Mouse (Mus musculus) brain, adult 2 months (tissue): ENCODE data around the gene Rhbdd3.
A peak's percentile ranks its signal among the peaks of the same experiment; 100 is the strongest.
"Not testable (repeated sequence)": the region's sequence is repeated elsewhere in the genome, so short reads cannot be mapped to it uniquely, and the experiment has no call there.

Experiments used
- DNase-seq: peaks from one replicate; pipeline ENCODE4 v3.0.0; 2011; ENCODE audit warnings: low read depth, low spot score

Rhbdd3 gene

DNA sequence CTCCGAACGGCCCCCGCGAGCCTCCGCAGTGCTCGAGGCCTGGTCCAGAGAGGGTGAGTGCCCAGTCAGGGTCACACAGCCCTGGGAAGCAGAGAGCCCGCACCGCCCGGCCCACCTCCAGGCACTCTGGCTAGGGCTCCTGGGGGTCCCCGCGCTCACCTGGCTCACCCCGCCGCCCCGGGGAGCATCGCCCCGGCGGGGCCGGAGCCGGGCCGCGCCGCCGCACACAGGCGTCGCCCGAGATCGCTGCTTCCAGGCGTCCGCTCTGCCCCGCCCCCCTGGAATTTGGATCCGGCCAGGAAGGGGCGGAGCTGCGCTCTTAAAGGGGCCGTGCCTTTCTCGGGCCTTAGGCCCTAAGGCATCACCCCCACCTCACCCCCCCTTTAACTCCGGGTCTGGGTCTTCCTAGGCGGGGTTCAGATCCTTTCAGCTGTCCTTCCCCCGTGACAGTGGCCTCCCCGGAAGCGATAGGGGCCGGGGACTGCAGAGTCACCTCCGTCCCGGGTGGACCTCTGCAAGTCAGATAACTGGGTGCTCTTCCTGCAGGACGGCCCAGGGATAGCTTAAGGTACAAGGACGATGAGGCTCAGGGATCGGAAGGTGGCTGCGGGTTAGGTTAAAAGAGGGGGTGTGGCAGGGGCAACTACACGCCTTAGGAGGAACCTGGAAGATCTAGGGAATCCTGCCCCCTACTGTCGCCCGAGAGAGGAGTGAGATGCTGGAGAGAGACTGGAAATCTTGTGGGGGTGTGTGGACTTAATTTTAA, 33.5 kb upstream of the Rhbdd3 start, which contains the start of gene Gas2l1:
Gas2l1 (minus strand) TSS at position 272 of the 766 bp plus-strand sequence.
- peak; percentile 95 for DNase-seq

DNA sequence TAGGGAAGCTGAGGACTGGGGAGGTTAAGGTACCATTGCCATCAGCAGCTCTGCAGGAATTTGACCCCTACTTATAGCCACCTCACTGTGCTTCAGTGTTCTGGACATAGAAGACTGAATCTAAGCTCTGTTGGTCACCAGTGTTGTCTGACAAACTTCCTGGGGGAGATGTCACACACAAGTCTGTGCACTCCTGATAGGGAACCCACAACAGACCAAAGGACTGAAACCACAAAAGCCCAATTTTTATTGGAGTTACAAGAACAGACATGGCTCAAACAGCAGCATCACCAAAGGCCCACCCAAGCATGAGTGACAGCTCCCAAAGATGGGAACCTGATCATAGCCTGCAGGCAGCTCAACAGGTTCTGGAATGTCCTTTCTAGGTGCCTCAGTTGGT, 31.7 kb upstream of the Rhbdd3 start:
- DNase-seq, result no peak

DNA sequence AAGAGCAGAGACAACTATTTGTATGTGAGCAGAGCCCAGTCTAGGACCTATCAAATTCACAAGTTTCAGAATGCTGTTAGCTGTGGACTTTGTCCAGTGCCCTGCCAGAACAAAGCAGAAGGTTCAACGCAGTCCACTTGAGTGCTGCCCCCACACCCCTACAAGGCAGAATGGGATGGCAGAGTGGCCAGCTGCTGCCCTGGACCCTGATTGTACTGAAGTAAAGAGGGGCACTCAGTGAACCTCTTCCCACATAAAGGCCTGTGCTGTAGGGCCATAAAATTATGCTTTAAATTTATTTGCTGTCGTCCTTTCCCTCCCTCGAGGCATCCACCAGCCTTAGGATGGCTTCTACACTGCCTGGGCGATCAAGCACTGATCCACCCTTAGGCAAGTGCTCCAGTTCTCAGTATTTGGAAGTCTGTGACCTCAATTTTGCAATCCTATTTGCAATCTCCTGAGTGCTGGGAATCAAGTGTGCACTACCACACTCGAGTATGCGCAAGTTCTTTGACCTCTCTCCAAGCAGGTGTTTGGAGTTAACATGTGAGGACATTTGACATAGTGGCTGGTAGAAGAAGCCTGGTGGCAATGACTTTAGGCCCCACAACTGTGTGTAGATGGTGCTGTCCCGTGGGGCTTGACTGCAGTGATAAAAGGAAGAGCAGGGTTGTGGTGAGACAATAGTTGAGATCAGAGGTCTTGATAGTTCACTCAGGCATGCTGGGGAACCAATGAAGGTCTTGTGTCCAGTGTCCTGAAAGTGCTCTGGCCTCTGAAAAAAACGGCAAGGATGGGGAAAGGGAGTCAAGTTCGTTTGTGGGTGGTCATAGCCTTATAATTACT, 30.4 kb upstream of the Rhbdd3 start:
- DNase-seq, result no peak

DNA sequence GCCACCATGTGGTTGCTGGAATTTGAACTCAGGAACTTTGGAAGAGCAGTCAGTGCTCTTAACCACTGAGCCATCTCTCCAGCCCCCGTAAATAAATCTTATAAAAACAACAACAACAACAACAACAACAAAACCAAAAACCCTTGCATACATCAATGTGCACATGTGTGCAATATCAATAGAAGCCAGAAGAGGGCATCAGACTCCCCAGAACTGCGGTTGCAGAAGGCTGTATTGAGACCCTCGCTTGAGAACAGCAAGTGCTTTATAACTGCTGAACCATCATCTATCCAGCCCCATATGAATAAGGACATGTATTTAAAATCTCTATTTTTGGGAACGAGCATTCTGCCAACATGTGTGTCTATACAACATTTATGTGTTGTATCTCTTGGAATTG, 23.8 kb upstream of the Rhbdd3 start:
- peak; percentile 35 for DNase-seq

DNA sequence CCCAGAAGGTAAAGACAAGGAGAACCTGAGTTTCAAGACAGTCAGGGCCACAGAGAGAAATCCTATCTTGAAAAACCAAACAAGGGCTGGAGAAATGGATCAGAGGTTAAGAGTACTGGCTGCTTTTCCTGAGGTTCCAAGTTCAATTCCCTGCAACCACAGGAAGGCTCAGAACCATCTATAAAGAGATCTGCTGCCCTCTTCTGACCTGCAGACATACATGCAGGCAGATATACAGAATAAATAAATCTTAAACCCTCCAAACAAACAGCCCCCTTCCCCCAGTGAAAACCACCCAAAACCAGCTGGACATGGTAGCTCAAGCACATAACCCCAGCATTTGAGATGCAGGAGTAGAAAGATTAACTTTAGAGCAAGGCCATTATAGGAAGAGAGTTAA, 23.0 kb upstream of the Rhbdd3 start:
- no peak for DNase-seq

DNA sequence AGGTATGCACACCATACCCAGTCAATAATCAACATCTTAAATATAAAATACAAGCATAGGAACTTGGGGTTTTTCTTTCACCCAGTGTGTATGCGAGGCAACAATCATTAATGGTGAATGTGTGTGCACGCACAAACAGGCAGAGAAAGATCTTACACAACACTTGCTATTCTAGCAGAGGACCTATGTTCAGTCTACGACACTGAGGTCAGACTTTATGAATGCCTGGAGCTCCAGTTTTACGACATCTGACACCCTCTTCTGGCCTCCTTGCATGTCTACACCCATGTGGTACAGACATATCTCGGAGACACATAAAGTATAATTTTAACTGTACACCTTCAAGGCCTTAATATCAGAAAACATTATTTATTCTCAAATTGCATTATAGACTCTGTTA, 21.9 kb upstream of the Rhbdd3 start:
- not testable (repeated sequence) for DNase-seq

DNA sequence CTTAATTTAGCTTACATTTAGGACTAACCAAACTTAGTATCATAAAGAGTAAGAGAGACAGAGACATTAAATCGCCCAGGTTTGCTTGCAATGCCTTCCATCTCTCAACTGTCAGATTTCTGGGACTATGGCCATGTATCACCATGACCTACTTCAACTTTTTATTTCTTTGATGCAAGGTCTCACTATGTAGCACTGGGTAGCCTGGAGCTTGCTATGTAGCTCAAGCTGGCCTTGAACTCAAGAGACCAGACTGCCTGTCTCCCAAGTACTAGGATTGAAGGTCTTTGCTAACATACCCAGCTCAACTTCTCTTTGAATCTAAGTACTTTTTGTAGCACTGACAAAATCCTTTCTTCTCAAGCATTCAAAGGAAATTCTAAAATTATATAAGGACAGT, 9.6 kb upstream of the Rhbdd3 start:
- no peak for DNase-seq

DNA sequence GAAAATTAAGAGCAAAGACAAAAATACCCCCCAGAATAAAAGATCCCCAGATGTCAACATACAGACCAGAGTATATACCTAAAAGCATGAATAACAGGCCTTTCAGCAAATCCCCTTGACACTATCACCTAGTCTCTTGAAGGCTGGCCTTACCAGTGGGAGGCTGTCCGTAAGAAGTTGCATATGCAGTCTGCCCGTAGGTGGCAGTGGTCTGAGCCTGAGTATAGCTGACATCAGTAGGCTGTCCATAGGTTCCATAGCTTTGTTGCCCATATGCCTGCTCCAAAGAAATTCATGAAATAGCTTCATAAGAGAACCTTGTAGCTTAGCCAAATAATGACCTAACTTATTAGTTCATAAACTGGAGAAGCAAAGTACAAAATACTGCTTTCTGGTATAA, 7.0 kb upstream of the Rhbdd3 start:
- no peak for DNase-seq

DNA sequence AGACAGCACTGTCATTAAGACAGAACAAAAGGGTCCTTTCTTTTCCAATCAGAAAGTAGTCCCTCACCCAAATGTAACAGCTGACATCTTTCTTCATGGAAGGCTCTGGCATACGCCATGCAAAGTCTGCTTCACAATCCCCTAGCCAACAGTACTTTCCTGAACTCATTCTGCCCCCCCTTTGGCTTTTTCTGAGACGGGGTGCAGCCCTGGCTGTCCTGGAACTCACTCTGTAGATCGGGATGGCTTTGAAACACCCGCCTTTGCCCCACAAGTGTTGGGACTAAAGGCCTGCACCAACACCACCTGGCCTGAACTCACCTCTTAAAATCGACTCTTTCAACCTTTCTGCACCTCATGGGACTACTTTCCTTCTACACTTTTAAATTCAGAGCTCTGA, 2.8 kb upstream of the Rhbdd3 start:
- DNase-seq, result peak; percentile 31

DNA sequence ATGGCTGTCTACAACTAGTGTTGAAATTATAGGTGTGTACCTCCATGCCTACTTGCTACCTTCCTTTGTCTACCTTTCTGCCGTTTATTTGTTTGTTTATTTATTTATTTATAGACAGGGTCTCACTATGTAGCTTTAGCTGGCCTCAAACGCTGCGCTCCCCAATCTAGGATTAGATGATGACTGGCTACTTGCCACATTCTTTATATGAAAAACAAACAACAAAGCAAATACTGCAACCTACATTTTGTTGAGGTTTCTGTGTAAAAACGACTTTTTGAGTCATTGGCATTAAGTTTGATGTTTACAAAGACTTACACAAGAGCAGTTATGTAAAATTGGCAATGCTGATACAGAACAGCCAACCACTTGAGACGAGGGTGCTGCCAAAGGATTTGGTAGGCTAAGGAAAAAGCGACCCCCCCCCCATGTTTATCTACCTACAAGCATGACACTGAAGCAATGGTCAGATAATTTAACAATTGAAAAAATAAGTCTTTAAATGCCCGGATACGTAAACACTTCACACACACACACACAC, 2.2 kb upstream of the Rhbdd3 start:
- no peak for DNase-seq

DNA sequence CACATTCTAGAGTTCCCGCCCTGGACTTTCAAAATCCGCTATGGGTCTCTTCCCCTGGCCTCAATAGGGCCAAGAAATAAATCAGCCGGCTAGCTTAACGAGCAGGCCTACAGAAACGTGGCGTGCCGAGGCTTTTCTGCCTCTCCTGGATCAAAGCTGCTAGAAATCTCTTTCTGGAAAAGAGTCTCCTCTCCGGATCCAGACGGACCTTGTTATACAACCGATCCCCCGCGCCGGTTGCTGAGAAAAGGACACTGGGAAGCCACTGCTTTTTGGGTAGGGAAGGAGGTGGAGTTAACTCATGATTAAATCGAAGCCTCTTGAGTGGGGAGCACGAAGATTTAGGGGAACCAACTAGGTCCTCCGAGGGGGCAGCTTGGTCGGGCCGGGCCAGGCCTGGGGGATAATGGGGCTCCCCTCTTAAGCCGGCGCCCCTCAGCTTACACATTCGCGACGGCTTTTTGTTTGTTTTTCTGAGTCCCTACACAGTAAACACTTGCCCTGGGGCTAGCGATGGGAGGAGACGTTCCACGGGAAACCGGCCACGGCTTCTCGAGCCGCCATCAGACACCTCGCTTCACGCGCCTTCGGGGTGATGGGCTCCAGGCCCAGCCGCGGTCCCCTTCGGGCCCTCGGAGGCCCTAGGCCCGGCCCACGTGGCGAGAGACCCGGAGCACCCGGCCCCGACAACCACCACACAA, 541 bp upstream of the Rhbdd3 start:
- peak; percentile 82 for DNase-seq

DNA sequence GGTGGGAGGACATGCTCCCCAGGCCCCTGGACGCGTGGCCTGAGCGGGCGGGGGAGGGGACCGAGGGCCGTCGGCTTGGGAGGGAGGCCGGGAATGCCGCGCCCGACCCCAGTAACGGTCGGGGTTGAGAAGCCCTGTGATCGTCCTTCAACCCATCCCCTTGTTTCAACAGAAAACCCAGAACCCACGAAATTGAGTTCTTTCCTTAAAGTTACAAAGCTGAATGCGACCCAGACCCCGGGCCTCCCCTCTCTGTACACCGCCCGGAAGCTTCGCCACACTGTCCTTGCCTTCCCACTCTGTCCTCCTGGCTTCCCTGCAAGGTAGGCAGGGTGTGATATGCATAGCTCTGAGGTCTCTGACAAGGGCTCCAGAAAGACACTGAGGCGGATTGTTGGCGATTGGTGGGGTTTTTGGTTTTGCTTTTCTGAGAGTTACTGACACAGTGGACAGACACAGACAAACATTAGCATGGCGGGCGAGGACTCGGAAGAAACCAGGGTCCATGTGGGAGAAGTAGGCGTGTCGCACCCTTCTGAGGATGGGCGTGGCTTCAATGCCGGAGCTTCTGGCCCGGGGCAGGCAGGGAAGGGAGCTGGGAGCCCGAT, 954 bp downstream of the Rhbdd3 start:
- DNase-seq, result peak; percentile 89

DNA sequence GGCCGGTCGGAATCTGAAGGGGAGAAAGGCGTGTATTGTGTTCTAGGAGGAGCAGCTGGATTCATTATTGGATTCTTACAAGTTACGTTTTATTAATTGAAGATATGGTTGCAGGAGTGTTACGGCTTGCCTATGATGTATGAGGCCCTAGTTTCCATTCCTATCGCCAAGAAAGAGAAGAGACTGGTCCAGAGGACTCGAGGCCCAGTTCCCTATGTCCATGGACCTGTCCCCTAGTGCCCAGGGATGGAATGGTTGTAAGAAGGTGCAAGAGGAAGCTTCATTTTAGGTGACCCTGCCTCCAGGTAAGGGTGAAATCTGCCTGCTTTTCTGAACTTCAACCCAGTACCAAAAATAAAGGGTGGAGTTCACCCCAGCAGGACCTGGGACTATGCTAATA, 1.6 kb downstream of the Rhbdd3 start:
- no peak for DNase-seq

DNA sequence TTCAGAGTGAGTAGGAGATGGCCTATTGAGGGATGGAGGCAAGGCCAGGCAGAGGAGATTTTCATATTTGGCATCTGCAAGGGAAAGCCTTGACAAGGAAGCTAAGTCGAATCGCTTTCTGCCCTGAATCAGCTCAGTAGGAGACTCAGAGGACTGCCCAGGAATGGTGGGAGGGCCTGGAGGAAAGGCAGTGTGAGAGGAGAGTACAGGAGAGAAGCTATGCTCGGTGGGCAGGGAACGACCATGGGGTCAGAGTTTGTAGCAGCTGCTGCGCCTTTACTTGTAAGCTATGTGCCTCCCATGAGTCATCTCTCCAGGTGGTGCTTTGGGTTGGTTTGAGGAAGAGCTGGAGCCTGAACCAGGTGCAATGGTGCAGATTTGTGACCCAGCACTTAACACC, 2.1 kb downstream of the Rhbdd3 start:
- no peak for DNase-seq

DNA sequence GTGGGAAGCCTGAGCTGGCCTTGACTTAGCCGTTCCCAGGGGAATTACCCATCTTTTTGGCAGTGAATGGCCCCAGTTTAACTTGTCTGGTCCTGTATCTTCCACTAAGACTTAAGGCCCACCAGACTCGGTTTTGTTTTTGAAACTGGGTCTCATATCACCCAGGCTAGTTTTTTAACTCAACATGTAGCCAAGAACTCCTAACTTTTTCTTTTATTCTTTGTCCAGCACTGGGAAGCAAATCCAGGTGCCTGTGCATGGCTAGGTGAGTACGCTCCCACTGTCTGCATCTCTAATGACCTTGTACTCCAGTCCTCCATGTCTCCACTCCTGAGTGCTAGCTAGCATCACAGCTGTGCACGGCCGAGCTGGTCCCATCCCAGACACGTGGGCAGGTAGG, 2.9 kb downstream of the Rhbdd3 start:
- DNase-seq, result no peak

DNA sequence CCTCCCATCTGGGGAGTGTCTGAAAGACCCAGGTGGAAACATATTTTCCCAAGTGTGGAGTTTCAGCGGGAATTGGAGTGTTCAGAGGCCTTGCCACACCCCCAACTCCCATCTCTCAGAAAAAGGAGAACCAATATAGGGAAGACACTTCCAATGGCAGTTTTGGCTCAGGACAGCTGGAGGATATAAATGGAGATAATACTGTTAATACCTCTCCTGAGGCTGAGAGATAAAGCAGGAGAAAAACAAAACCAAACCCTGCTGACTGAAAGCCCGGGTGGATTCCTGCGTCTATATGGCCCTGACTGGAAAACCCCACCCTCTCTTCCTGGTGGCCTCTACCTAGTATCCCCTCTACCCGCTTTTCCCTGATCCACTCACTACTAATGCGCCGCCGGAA, 3.7 kb downstream of the Rhbdd3 start:
- no peak for DNase-seq

DNA sequence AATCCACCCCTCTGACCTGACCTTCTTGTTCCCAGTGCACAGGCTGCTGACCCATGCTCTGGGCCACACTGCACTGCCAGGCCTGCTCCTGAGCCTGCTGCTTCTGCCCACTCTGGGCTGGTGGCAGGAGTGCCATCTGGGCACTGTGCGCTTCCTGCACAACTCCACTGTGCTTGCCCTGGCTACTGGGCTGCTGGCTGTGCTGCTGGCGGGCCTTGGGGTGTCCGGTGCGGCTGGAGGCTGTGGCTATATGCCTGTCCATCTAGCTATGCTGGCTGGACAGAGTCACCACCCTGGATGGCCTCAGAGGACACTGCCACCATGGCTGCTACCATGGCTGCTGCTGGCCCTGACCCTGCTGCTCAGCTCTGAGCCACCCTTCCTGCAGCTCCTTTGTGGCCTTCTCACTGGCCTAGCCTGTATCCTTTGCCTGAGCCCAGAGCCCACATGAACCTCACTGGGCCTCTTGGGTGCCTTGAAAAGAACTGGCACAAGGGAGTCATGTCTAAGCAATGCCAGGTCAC, 5.3 kb downstream of the Rhbdd3 start:
- DNase-seq, result no peak

DNA sequence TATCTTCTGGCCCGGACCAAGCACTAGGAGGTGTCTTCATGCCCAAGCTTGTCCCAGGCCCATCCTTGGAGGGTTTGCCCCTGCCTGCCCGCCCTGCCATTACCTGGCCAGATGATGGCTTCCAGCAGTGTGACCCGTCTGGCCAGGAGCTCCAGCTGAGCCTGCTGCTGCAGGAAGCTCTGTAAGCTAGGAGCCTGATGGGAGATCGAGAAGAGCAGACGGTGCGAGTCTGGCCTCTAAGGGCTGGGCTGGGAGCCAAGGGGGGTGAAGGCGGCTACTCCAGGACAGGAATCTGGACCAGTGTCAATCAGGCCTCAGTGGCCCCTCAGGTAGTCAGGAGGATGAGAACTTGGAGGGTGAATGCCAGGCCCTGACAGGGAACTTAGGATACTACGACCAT, 10.7 kb downstream of the Rhbdd3 start:
- DNase-seq, result no peak

DNA sequence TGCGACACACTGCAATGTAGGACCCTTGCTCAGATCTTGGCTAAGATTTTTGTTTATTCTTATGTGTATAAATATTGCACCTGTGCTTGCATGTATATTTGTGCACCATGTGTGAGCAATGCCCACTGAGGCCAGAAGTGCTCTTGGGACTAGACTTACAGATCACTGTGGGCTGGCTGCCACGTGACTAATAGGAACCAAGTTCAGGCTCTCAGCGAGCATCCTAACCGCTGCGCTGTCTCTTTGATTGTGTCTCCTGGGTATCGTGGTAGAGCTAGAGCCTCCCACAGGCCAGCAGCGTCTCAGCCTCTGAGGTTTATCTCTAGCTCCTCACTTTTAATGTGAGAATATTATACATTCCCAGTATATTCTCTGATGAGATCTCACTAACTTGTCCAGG, 14.9 kb downstream of the Rhbdd3 start:
- DNase-seq, result no peak

DNA sequence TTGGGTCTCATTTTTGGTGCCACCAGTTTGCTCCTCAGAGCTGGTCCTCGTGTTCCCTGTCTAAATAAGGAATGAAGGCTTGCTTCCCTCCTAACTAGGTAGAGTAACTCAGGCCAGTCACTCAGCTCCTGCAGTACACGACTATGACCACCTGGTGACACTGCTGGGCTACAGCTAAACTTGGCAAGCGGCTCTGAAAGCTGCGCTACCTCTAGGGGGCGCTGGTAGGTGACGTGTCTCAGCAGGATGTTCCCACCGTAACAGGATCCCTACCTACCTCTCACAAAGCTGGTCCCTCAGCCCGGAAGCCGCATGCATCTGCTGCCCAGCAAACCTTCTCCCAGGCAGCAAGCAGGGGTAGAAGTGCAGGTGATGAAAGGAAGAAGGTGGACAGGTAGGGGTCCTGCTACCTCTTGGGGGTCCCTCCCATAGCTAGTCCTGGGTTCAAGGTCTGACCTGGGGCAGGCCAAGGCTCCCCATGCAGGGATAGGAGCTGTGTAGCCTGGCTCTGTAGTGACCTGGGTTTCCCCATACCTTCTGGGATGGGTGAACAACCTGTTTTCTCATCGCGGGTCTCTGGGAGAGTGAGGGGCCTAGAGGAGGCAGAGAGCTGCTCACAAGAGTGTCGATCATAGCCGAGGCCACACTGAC, 16.3 kb downstream of the Rhbdd3 start:
- DNase-seq, result peak; percentile 94

DNA sequence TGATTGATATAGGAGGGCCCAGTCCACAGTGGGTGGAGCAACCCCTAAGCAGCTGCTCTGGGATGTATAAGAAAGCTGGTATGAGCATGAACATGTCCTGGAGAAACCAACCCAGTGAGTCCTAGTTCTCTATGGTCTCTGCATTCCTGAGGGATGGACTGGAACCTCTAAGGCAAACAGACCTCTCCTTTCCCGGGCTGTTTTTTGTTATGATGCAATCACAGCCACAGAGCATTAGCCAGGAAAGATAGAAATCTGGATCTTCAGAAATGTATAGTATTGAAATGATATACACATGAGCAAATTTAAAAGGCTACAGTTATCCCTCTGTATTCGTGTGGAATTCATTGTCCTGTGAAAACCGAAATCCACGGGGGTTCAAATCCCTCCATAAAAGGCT, 27.0 kb downstream of the Rhbdd3 start:
- DNase-seq, result no peak
